Mouse (Mus musculus) heart, postnatal 25 days (tissue): Measurements from ENCODE around the gene Gpr62. TPM values are rescaled to one million over a fixed set of nuclear protein-coding genes. Genes with fewer than 3 reads are reported as not detected.
"Not testable (repeated sequence)": the region's sequence is repeated elsewhere in the genome, so short reads cannot be mapped to it uniquely, and the experiment has no call there.

Experiments
- DNase-seq: peaks from one replicate; pipeline ENCODE4 v3.0.0; 2022; ENCODE audit warnings: low spot score
- intact Hi-C: fragments of 180-260 bp; cut with DNase I; formaldehyde crosslinking; loops from one replicate; pipeline ENCODE4 v1.15.1; 2025
- total RNA-seq, 2 experiments: library from RNA; stranded (reverse); gene quantifications; 2 replicates each; pipeline ENCODE4 v1.2.3; 2021

Gpr62 gene
- total RNA-seq: not detected

GRCm38 (mm10) chr9:106465571-106466200 lies at the start of gene Gpr62:
Gpr62 (minus strand) TSS chr9:106465938.
- intact Hi-C loops: no loop called here
- no peak for DNase-seq

GRCm38 (mm10) chr9:106514273-106514672 lies 48.5 kb upstream of the Gpr62 start, which contains the start of gene Iqcf5:
Iqcf5 (plus strand) TSS chr9:106514573.
- intact Hi-C loops: no loop called here
- no peak for DNase-seq

- DNase-seq: no peak
- intact Hi-C loops: no loop called here
Measured at GRCm38 (mm10) chr9:106513566-106513965, 47.8 kb upstream of the Gpr62 start.

- intact Hi-C loops: no loop called here
- no peak for DNase-seq
Measured at GRCm38 (mm10) chr9:106512729-106513450, 47.2 kb upstream of the Gpr62 start.

GRCm38 (mm10) chr9:106509356-106509755 lies 43.6 kb upstream of the Gpr62 start:
- intact Hi-C loops: no loop called here
- no peak for DNase-seq

DNA sequence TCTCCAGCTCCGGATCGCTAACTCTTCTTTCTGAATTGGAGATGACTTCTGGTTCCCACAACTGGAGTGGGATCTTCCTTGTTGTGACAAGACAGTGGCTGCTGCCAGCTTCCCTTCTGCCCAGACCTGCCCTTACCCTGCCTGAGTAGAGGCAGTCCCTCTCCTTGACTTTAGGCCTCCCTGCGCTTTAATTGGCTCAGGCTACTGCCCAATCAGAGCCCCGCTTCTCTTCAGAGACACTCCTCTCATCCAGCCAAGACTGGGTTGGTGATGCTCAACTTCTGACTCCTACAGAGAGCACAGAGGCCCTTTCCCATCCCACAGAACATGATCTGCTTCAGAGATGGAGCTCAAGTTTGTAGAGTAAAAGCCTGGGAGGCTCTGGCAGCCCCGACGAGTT lies 38.5 kb upstream of the Gpr62 start:
- DNase-seq: no peak
- intact Hi-C loops: no loop called here

DNA sequence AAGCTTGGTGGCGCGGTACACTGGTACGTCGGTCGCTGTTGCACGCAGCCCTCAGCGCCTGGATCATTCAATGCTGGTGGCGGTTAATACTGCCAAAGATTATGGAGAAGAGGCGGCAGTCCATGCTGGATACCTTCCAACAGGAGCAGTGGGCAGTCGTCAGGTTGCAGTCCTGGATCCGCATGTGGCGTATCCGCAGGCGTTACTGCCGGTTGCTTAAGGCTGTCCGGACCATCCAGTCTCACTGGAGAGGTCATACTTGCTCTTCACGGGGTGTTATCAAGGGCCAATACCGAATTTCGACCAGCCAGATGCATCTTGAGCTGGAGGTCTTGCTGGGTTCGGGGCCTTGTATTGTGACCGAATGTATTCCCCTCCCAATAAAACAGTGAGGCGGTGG lies 36.1 kb upstream of the Gpr62 start:
- intact Hi-C loops: no loop called here
- DNase-seq: no peak

DNA sequence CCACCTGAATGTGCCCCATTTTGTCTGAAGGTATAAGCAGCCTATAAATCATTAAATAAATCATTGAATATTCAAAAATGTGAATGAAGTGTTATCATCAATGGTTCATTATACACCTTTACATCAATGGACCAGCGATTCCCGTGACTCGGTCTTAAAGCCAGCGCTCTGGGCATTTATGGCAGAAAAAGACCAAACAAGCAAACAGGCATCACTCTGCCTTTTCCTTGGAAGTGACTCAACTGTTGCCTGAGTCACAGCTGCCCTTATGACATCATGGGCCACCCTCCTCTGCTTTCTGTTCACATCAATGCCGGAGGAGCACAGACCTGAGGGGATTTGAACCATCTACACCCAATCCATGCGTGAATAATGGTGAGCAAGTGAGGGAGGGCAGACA lies 33.9 kb upstream of the Gpr62 start, which contains the start of gene Iqcf1:
TSS of gene Iqcf1 (plus strand) at position 301 of the 400 bp plus-strand sequence.
- intact Hi-C loops: no loop called here
- no peak for DNase-seq

GRCm38 (mm10) chr9:106487602-106488001 lies 21.9 kb upstream of the Gpr62 start:
- DNase-seq: not testable (repeated sequence)

DNA sequence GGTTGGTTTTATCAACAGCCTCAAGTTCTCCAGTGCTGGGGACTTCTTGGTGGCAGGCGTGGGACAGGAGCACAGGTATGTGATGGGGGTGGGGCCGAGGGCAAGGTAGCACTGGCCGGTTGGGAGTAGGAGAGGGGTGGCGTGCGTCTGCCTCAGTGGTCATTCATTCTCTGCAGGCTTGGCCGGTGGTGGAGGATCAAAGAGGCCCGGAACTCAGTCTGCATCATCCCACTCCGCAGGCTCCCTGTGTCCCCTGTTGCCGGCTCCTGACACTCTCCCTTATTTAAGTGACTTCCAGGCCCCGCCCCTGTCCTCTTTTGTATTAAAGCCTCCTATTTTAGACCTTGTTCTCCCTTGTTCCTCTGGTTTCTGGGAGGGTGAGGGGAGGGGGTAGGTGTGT lies 19.3 kb upstream of the Gpr62 start:
- intact Hi-C loops: no loop called here
- no peak for DNase-seq

More at GRCm38 (mm10) chr9:106487602-106488001, 21.9 kb upstream of the Gpr62 start:
- intact Hi-C loops: not testable (repeated sequence)

GRCm38 (mm10) chr9:106483606-106484005 lies 17.9 kb upstream of the Gpr62 start:
- no peak for DNase-seq
- intact Hi-C loops: no loop called here

- intact Hi-C loops: no loop called here
- DNase-seq: no peak
Measured at GRCm38 (mm10) chr9:106483136-106483535, 17.4 kb upstream of the Gpr62 start.

GRCm38 (mm10) chr9:106482578-106483115 lies 16.9 kb upstream of the Gpr62 start:
- intact Hi-C loops: no loop called here
- DNase-seq: no peak

DNA sequence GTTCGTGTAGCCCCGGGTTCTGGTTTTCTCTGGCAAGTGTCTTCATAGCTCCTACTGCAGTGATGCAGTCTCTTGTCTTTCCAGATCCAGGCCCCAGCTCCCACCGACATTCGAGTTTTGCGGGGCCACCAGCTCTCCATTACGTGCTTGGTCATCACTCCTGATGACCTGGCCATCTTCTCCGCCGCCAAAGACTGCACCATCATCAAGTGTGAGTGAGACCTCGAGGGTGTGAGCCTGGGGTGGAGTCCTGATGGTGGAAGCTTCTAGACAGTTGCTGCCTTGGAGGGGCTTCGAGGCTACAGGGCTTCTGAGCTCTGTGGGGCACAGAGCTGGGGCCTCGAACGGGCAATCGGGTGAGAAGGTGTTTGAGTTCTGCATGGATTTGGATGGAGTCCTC lies 15.9 kb upstream of the Gpr62 start:
- intact Hi-C loops: no loop called here
- no peak for DNase-seq

- intact Hi-C loops: no loop called here
- no peak for DNase-seq
Measured at GRCm38 (mm10) chr9:106481075-106481474, 15.3 kb upstream of the Gpr62 start.

- no peak for DNase-seq
- intact Hi-C loops: no loop called here
Measured at GRCm38 (mm10) chr9:106480541-106480940, 14.8 kb upstream of the Gpr62 start.

DNA sequence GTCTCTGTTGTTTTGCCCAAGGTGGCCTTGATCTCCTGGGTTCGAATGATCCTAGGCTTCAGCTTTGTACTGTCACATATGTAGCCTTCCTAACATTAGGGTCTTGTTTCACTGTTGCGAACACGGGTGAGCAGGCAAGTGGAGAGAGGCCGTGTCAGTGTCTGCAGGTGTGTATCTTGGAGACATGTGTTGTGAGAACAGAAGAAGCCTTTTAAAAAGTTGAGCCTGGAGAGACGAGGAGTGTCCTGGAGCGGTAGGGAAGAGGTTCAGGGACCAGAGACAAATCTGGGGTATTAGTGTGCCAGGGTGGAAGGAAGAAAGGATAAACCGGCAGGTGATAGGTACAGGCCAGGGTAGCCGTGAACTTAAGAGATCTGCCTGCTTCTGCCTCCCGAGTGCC lies 12.4 kb upstream of the Gpr62 start:
- no peak for DNase-seq

GRCm38 (mm10) chr9:106477649-106478048 lies 11.9 kb upstream of the Gpr62 start:
- intact Hi-C loops: loop anchor here (2.0 to 5.0 kb wide), 3 partner anchors 49 to 170 kb away; partner anchors contain the start of genes Dusp7 and Rpl29
- no peak for DNase-seq

More for the DNA sequence above, 12.4 kb upstream of the Gpr62 start:
- intact Hi-C loops: loop anchor here (5.0 kb wide), 2 partner anchors 111 to 171 kb away; partner anchors contain the start of gene Dusp7

DNA sequence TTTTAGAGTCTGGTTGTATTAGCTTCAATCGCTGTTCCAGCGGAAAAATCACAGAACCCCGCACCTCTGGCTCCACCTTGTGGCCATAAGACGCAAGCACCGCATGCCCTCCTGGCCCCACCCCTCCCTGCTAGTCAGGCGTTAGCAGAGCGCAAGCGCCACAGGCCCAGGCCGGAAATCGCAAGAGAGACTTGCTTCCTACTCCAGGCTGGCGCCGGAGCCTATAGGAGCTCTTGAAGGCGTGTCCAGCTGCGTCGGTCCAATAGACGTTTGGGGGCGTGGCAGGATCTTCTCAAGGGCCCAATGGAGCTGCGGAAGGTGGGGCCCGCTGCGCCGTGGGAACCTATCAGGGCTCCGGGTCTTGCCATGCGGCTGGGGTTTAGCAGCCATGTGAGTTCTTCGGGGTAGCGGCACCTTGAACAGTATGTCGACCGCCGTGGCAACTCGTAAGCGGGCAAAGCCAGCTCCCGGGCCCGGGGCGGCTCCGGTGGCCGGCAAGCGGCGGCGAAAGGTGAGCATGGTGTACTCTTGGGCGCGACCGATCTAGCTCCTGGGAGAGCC lies 11.3 kb upstream of the Gpr62 start, which contains the start of gene Parp3:
TSS of gene Parp3 (minus strand) at position 26 of the 561 bp plus-strand sequence.
- DNase-seq: peak; percentile 100
- intact Hi-C loops: loop anchor here (2.0 to 5.0 kb wide), 3 partner anchors 48 to 170 kb away; partner anchors contain the start of genes Dusp7 and Rpl29
